Comparison of ENCODE assay signal across 8 mouse cellular contexts in genomic region chr5:21732930-21733329, GRCm38 (mm10). TPM values are rescaled to one million over a fixed set of nuclear protein-coding genes. Genes with fewer than 3 reads are reported as not detected.
DNase-seq lines count a peak whose midpoint lies in the region; ATAC-seq and TF ChIP-seq lines count a peak whose summit lies in the region.

No protein-coding gene starts in this region.

- peak overlapping the region; percentile 72 for H3K27ac ChIP-seq in hindbrain, postnatal 0 days
- H3K27ac ChIP-seq in midbrain, embryonic 16.5 days (ENCODE audit: low read length), result peak overlapping the region; percentile 82
- peak overlapping the region; percentile 52; the same call in 1 of the 2 replicates for H3K27ac ChIP-seq in testis, adult 2 months (ENCODE audit: control insufficient read depth, insufficient read depth, low read depth, low read length)

- DNase-seq in R1 (ENCODE audit: low read depth, low spot score), result peak; percentile 63
- DNase-seq in cerebellum, adult 9-10 months, result peak; percentile 32
- peak; percentile 88 for DNase-seq in frontal cortex, adult 2 months (ENCODE audit: extremely low spot score in 1 of 2, low spot score in 1 of 2)
- DNase-seq in hindbrain, postnatal 0 days (ENCODE audit: low spot score), result peak; percentile 80
- DNase-seq in left cerebral cortex, adult 11 months (ENCODE audit: low spot score), result peak; percentile 63
- DNase-seq in spleen, postnatal 14 days (ENCODE audit: low spot score in 2 of 2), result no peak

- no peaks in the 10 kb centered on the region for H3K9me3 ChIP-seq in hindbrain, postnatal 0 days (ENCODE audit: low read length)
- H3K9me3 ChIP-seq in midbrain, embryonic 16.5 days (replicated peaks; ENCODE audit: control insufficient read depth, low read length, poor library complexity, severe bottlenecking), result no peaks in the 10 kb centered on the region

- no peaks in the 10 kb centered on the region for H3K36me3 ChIP-seq in hindbrain, postnatal 0 days (ENCODE audit: insufficient read depth, low read length)
- H3K36me3 ChIP-seq in midbrain, embryonic 16.5 days (ENCODE audit: control insufficient read depth, insufficient read depth, low read length), result no peaks in the 10 kb centered on the region
- H3K36me3 ChIP-seq in testis, adult 2 months (ENCODE audit: control insufficient read depth, insufficient read depth, low read length), result no peaks in the 10 kb centered on the region

- H3K9ac ChIP-seq in hindbrain, postnatal 0 days (replicated peaks; ENCODE audit: low read length), result 0 out of 2 replicates have a peak overlapping the region, but pooled peaks have one; percentile 30
- H3K9ac ChIP-seq in midbrain, embryonic 16.5 days (ENCODE audit: low read depth, low read length), result 0 out of 2 replicates have a peak overlapping the region, but pooled peaks have one; percentile 14

- TF ChIP-seq CTCF in hindbrain, postnatal 0 days (IDR thresholded peaks at IDR 0.05; ENCODE audit: low read depth), result peak; percentile 72
- TF ChIP-seq CTCF in testis, adult 2 months (IDR thresholded peaks at IDR 0.05; ENCODE audit: control insufficient read depth, insufficient read depth, insufficient replicate concordance, low read depth, low read length), result peak; percentile 52; the same call in 1 of the 2 replicates

- TF ChIP-seq POLR2A in testis, adult 2 months (IDR thresholded peaks at IDR 0.05; ENCODE audit: control insufficient read depth, low read depth, low read length), result no peak

- no peaks in the 10 kb centered on the region for H3K27me3 ChIP-seq in hindbrain, postnatal 0 days (ENCODE audit: insufficient read depth, low read length)
- H3K27me3 ChIP-seq in midbrain, embryonic 16.5 days (ENCODE audit: control insufficient read depth, insufficient read depth, low read depth, low read length), result no peaks in the 10 kb centered on the region
- H3K27me3 ChIP-seq in testis, adult 2 months (ENCODE audit: control insufficient read depth, insufficient read depth, low read length), result no peaks in the 10 kb centered on the region

- H3K4me3 ChIP-seq in hindbrain, postnatal 0 days (ENCODE audit: low read length), result no peak overlapping the region
- H3K4me3 ChIP-seq in midbrain, embryonic 16.5 days (ENCODE audit: low read depth, low read length), result no peak overlapping the region
- no peak overlapping the region for H3K4me3 ChIP-seq in testis, adult 2 months (ENCODE audit: control insufficient read depth, low read depth, low read length)

- H3K4me2 ChIP-seq in hindbrain, postnatal 0 days (ENCODE audit: low read depth, low read length), result no peak overlapping the region
- no peak overlapping the region; the same call in 1 of the 2 replicates for H3K4me2 ChIP-seq in midbrain, embryonic 16.5 days (ENCODE audit: low read length)

- peak; percentile 79 for ATAC-seq in hindbrain, postnatal 0 days
- peak; percentile 82 for ATAC-seq in midbrain, embryonic 16.5 days

- H3K4me1 ChIP-seq in hindbrain, postnatal 0 days (ENCODE audit: insufficient read depth, low read length), result peaks cover 11% of the 10 kb centered on the region; the same call in 1 of the 2 replicates
- H3K4me1 ChIP-seq in midbrain, embryonic 16.5 days (ENCODE audit: control insufficient read depth, insufficient read depth, low read length), result peaks cover 14% of the 10 kb centered on the region
- H3K4me1 ChIP-seq in testis, adult 2 months (ENCODE audit: control insufficient read depth, insufficient read depth, low read length), result peaks cover 13% of the 10 kb centered on the region

- 6% methylated on average over 8 of the region's 8 CpGs for WGBS in hindbrain, postnatal 0 days
- WGBS in midbrain, embryonic 16.5 days, result 8% methylated on average over 8 of the region's 8 CpGs

RNA-seq across cellular contexts. Expression of gene Pmpcb, which starts 4.0 kb away (rescaled TPM):
- polyA plus RNA-seq in frontal cortex, adult 2 months (2012; rRNA removed), result 56.2 and 61.2 TPM in 2 replicates
- 58.9 and 128 TPM in 2 replicates for total RNA-seq in hindbrain, postnatal 0 days (2014; rRNA removed)
- 64.9 and 65.2 TPM in 2 replicates for polyA plus RNA-seq in hindbrain, postnatal 0 days (2015; fragmentation: Nextera tagmentation; extraction: Ambion mirVana)
- 68.8 and 72.4 TPM in 2 replicates for polyA plus RNA-seq in midbrain, embryonic 16.5 days (2015; fragmentation: Nextera tagmentation; extraction: Ambion mirVana)
- polyA plus RNA-seq in testis, adult 2 months (2012; rRNA removed), result 78.0 and 86.0 TPM in 2 replicates

RNA-seq across cellular contexts. Expression of gene Napepld, which starts 31.7 kb away (rescaled TPM):
- 7.6 and 7.8 TPM in 2 replicates for polyA plus RNA-seq in frontal cortex, adult 2 months (2012; rRNA removed)
- 3.9 and 4.2 TPM in 2 replicates for total RNA-seq in hindbrain, postnatal 0 days (2014; rRNA removed)
- polyA plus RNA-seq in hindbrain, postnatal 0 days (2015; fragmentation: Nextera tagmentation; extraction: Ambion mirVana), result 1.4 and 1.5 TPM in 2 replicates
- 2.6 and 2.7 TPM in 2 replicates for polyA plus RNA-seq in midbrain, embryonic 16.5 days (2015; fragmentation: Nextera tagmentation; extraction: Ambion mirVana)
- polyA plus RNA-seq in testis, adult 2 months (2012; rRNA removed), result 13.5 and 14.4 TPM in 2 replicates

RNA-seq across cellular contexts. Expression of gene Dnajc2, which starts 52.1 kb away (rescaled TPM):
- 21.5 and 24.1 TPM in 2 replicates for polyA plus RNA-seq in frontal cortex, adult 2 months (2012; rRNA removed)
- total RNA-seq in hindbrain, postnatal 0 days (2014; rRNA removed), result 14.5 and 20.0 TPM in 2 replicates
- 69.8 and 70.7 TPM in 2 replicates for polyA plus RNA-seq in hindbrain, postnatal 0 days (2015; fragmentation: Nextera tagmentation; extraction: Ambion mirVana)
- polyA plus RNA-seq in midbrain, embryonic 16.5 days (2015; fragmentation: Nextera tagmentation; extraction: Ambion mirVana), result 67.6 and 71.6 TPM in 2 replicates
- polyA plus RNA-seq in testis, adult 2 months (2012; rRNA removed), result 52.7 and 53.3 TPM in 2 replicates

RNA-seq across cellular contexts. Expression of gene Psmc2, which starts 52.2 kb away (rescaled TPM):
- polyA plus RNA-seq in frontal cortex, adult 2 months (2012; rRNA removed), result 91.4 and 96.8 TPM in 2 replicates
- 28.3 and 36.9 TPM in 2 replicates for total RNA-seq in hindbrain, postnatal 0 days (2014; rRNA removed)
- polyA plus RNA-seq in hindbrain, postnatal 0 days (2015; fragmentation: Nextera tagmentation; extraction: Ambion mirVana), result 185 and 186 TPM in 2 replicates
- 187 and 192 TPM in 2 replicates for polyA plus RNA-seq in midbrain, embryonic 16.5 days (2015; fragmentation: Nextera tagmentation; extraction: Ambion mirVana)
- 169 and 174 TPM in 2 replicates for polyA plus RNA-seq in testis, adult 2 months (2012; rRNA removed)

Comparison
In these comparisons a context has a peak if more than half of its experiments do, and no peak if none do; other contexts are left out.
1. DNase-seq: peak in R1 (single experiment), cerebellum, adult 9-10 months (single experiment), frontal cortex, adult 2 months (2 of 2), hindbrain, postnatal 0 days (single experiment) and left cerebral cortex, adult 11 months (single experiment); none in spleen, postnatal 14 days (0 of 2).
2. Peak in every context shown above with its lines, with median percentiles within 50 percentile points of each other: H3K27ac ChIP-seq.